Mouse (Mus musculus) forebrain, embryonic 14.5 days (tissue): ENCODE data around the gene Ccdc173. TPM values are rescaled to one million over a fixed set of nuclear protein-coding genes. Genes with fewer than 3 reads are reported as not detected.

Source experiments
- ATAC-seq: fragments of 200-750 bp; cut with Nextera tagmentation; 2 replicates; pipeline ENCODE4 v1.8.0; 2017; ENCODE audit warnings: mild to moderate bottlenecking, moderate library complexity
- DNase-seq: peaks from one replicate; pipeline ENCODE4 v3.0.0-alpha.2; 2015; ENCODE audit warnings: low spot score
- H3K27ac ChIP-seq: fragments of 300-500 bp; sonication (generic); 2 replicates; pipeline ENCODE4 v1.5.1; 2014; ENCODE audit warnings: low read depth, mild to moderate bottlenecking, control low read depth, low read length, moderate library complexity
- H3K27me3 ChIP-seq: fragments of 300-500 bp; sonication (generic); replicated peaks from 2 replicates; pipeline ENCODE4 v1.6.1; 2014; ENCODE audit warnings: low read length, control low read depth, mixed read lengths; ENCODE audit not compliant: control insufficient read depth, insufficient read depth
- H3K36me3 ChIP-seq: fragments of 300-500 bp; sonication (generic); 2 replicates; pipeline ENCODE4 v1.6.1; 2014; ENCODE audit warnings: low read length, control low read depth; ENCODE audit not compliant: control insufficient read depth, insufficient read depth
- H3K4me1 ChIP-seq: fragments of 300-500 bp; sonication (generic); 2 replicates; pipeline ENCODE4 v1.6.1; 2014; ENCODE audit warnings: antibody characterized with exemption, low read length, control low read depth; ENCODE audit not compliant: control insufficient read depth, insufficient read depth
- H3K4me2 ChIP-seq: fragments of 300-500 bp; sonication (generic); 2 replicates; pipeline ENCODE4 v1.6.1; 2014; ENCODE audit warnings: mild to moderate bottlenecking, control low read depth, low read length
- H3K4me3 ChIP-seq: fragments of 300-500 bp; sonication (generic); 2 replicates; pipeline ENCODE4 v1.5.1; 2014; ENCODE audit warnings: low read depth, low read length, control low read depth
- H3K9ac ChIP-seq: fragments of 300-500 bp; sonication (generic); 2 replicates; pipeline ENCODE4 v1.6.1; 2014; ENCODE audit warnings: mild to moderate bottlenecking, low read length, control low read depth, moderate library complexity
- H3K9me3 ChIP-seq: fragments of 300-500 bp; sonication (generic); replicated peaks from 2 replicates; pipeline ENCODE4 v1.6.1; 2016; ENCODE audit warnings: low read length, control low read depth, mixed read lengths; ENCODE audit not compliant: control insufficient read depth
- WGBS: fragments of 180-500 bp; shearing (Covaris S2); extraction: QIAGEN DNeasy Blood & Tissue Kit; methylation state at CpG from one replicate; pipeline ENCODE4 v1.1.7; 2014; 5-methylcytosine and 5-hydroxymethylcytosine counted together
- polyA plus RNA-seq: library from polyadenylated mRNA; unstranded; fragments of >200 nt; fragmentation: Nextera tagmentation; extraction: Ambion mirVana; gene quantifications from 2 replicates; pipeline ENCODE4 v1.2.1, GENCODE M21; 2014

The Ccdc173 gene
- polyA plus RNA-seq, result 1.7 and 2.3 TPM in 2 replicates

GRCm38 (mm10) chr2:69789429-69790069, at the start of gene Ccdc173, which contains the start of gene Phospho2:
Gene Ccdc173 (minus strand): TSS chr2:69789575.
Gene Phospho2 (plus strand): TSS chr2:69789623.
- Histone ChIP-seq H3K4me3 (peak within 1 kb of the TSS; percentile 63), H3K36me3 (peaks cover 16% of the 10 kb centered on the region), H3K4me1 (no peaks in the 10 kb centered on the region), H3K9me3 (no peaks in the 10 kb centered on the region), H3K4me2 (peak within 1 kb of the TSS; percentile 87), H3K27me3 (no peaks in the 10 kb centered on the region), H3K27ac (peak within 1 kb of the TSS; percentile 78), H3K9ac (peak within 1 kb of the TSS; percentile 76)
- peak; percentile 97 for ATAC-seq
- 1% methylated on average over 48 of the region's 48 CpGs for WGBS
- DNase-seq, result peak; percentile 99

- no peaks in the 10 kb centered on the region for H3K9me3 ChIP-seq
- no peaks in the 10 kb centered on the region for H3K4me1 ChIP-seq
- DNase-seq, result no peak
- no peak overlapping the region for H3K4me2 ChIP-seq
- no peaks in the 10 kb centered on the region for H3K27me3 ChIP-seq
- no peak overlapping the region for H3K4me3 ChIP-seq
- peaks cover 28% of the 10 kb centered on the region for H3K36me3 ChIP-seq
- H3K27ac ChIP-seq, result no peak overlapping the region
- H3K9ac ChIP-seq, result no peak overlapping the region
- ATAC-seq, result no peak
These were observed 49.3 kb upstream of the Ccdc173 start for GRCm38 (mm10) chr2:69838707-69839106.

GRCm38 (mm10) chr2:69837996-69838395, 48.6 kb upstream of the Ccdc173 start:
- no peaks in the 10 kb centered on the region for H3K27me3 ChIP-seq
- DNase-seq (no peak), ATAC-seq (no peak)
- no peaks in the 10 kb centered on the region for H3K4me1 ChIP-seq
- no peak overlapping the region for H3K9ac ChIP-seq
- peaks cover 35% of the 10 kb centered on the region for H3K36me3 ChIP-seq
- no peak overlapping the region for H3K4me2 ChIP-seq
- H3K27ac ChIP-seq, result no peak overlapping the region
- 20% methylated on average over 3 of the region's 3 CpGs for WGBS
- H3K9me3 ChIP-seq, result no peaks in the 10 kb centered on the region
- no peak overlapping the region for H3K4me3 ChIP-seq

- no peak overlapping the region for H3K4me3 ChIP-seq
- DNase-seq (no peak), ATAC-seq (no peak)
- no peaks in the 10 kb centered on the region for H3K4me1 ChIP-seq
- H3K9me3 ChIP-seq, result no peaks in the 10 kb centered on the region
- no peak overlapping the region for H3K27ac ChIP-seq
- H3K9ac ChIP-seq, result no peak overlapping the region
- peaks cover 40% of the 10 kb centered on the region for H3K36me3 ChIP-seq
- H3K27me3 ChIP-seq, result no peaks in the 10 kb centered on the region
- 67% methylated on average over 7 of the region's 7 CpGs for WGBS
- no peak overlapping the region for H3K4me2 ChIP-seq
These were observed 48.0 kb upstream of the Ccdc173 start for GRCm38 (mm10) chr2:69837244-69837967.

GRCm38 (mm10) chr2:69830116-69830515, 40.7 kb upstream of the Ccdc173 start:
- ATAC-seq, result no peak
- Histone ChIP-seq H3K9me3 (no peaks in the 10 kb centered on the region), H3K4me2 (no peak overlapping the region), H3K4me1 (no peaks in the 10 kb centered on the region), H3K9ac (no peak overlapping the region), H3K27me3 (no peaks in the 10 kb centered on the region), H3K36me3 (peaks cover 57% of the 10 kb centered on the region), H3K27ac (no peak overlapping the region), H3K4me3 (no peak overlapping the region)
- 90% methylated on average over 8 of the region's 8 CpGs for WGBS
- DNase-seq, result no peak

- Histone ChIP-seq H3K4me2 (no peak overlapping the region), H3K36me3 (peaks cover 55% of the 10 kb centered on the region), H3K27ac (no peak overlapping the region), H3K9ac (no peak overlapping the region), H3K27me3 (no peaks in the 10 kb centered on the region), H3K4me3 (no peak overlapping the region), H3K9me3 (no peaks in the 10 kb centered on the region), H3K4me1 (no peaks in the 10 kb centered on the region; the same call in 1 of the 2 replicates)
- WGBS, result 94% methylated on average over 2 of the region's 2 CpGs
- DNase-seq, result no peak
- no peak for ATAC-seq
These were observed 40.3 kb upstream of the Ccdc173 start for GRCm38 (mm10) chr2:69829680-69830079.

- H3K9me3 ChIP-seq, result no peaks in the 10 kb centered on the region
- 54% methylated on average over 7 of the region's 7 CpGs for WGBS
- ATAC-seq (no peak), DNase-seq (no peak)
- H3K4me1 ChIP-seq, result peaks cover 7% of the 10 kb centered on the region
- no peak overlapping the region for H3K27ac ChIP-seq
- H3K36me3 ChIP-seq, result peaks cover 39% of the 10 kb centered on the region
- H3K4me2 ChIP-seq, result no peak overlapping the region
- no peak overlapping the region for H3K4me3 ChIP-seq
- no peak overlapping the region for H3K9ac ChIP-seq
- no peaks in the 10 kb centered on the region for H3K27me3 ChIP-seq
These were observed 38.7 kb upstream of the Ccdc173 start for GRCm38 (mm10) chr2:69828031-69828430.

GRCm38 (mm10) chr2:69826380-69826779, 37.0 kb upstream of the Ccdc173 start:
- Histone ChIP-seq H3K4me2 (no peak overlapping the region), H3K27ac (no peak overlapping the region)

GRCm38 (mm10) chr2:69825898-69826297, 36.5 kb upstream of the Ccdc173 start:
- no peak overlapping the region for H3K4me2 ChIP-seq
- H3K4me3 ChIP-seq, result no peak overlapping the region
- no peaks in the 10 kb centered on the region for H3K27me3 ChIP-seq
- WGBS, result 87% methylated on average over 10 of the region's 10 CpGs
- no peaks in the 10 kb centered on the region for H3K9me3 ChIP-seq
- H3K27ac ChIP-seq, result no peak overlapping the region
- H3K4me1 ChIP-seq, result peaks cover 11% of the 10 kb centered on the region
- H3K36me3 ChIP-seq, result peaks cover 29% of the 10 kb centered on the region
- ATAC-seq, result no peak
- no peak overlapping the region for H3K9ac ChIP-seq
- no peak for DNase-seq

More at GRCm38 (mm10) chr2:69826380-69826779, 37.0 kb upstream of the Ccdc173 start:
- Histone ChIP-seq H3K9ac (no peak overlapping the region), H3K27me3 (no peaks in the 10 kb centered on the region), H3K4me1 (peaks cover 11% of the 10 kb centered on the region), H3K4me3 (no peak overlapping the region), H3K36me3 (peaks cover 33% of the 10 kb centered on the region), H3K9me3 (no peaks in the 10 kb centered on the region)
- DNase-seq (peak; percentile 19), ATAC-seq (no peak)
- 70% methylated on average over 2 of the region's 2 CpGs for WGBS
